Mouse (Mus musculus): Measurements from ENCODE around the gene Ston2. TPM values are rescaled to one million over a fixed set of nuclear protein-coding genes. Genes with fewer than 3 reads are reported as not detected.

Gene Ston2
- polyA plus RNA-seq (2016; fragmentation: Nextera tagmentation; extraction: Ambion mirVana), result 6.7 and 8.0 TPM in 2 replicates

DNA sequence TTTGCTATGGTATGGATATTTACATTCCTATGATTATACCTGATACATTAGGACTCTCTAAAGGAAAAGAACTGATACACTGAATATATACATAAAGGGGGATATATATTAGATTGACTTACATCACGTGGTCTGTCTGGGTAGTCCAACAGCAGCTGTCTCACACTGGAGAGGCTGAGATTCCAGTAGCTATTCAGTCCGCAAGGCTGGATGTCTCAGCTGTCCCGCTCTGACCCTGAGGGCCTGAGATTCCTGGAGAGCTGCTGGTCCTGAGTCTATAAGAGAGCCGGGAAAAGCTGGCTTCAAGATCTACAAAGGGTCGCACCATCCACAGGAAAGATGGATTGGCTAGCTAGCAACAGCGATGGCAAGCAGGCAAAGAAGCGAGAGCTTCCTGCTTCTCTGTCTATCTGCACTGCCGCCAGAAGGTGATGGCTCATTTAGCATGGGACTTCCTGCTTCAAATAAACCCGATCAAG is at the start of gene Ston2:
TSS of gene Ston2 (minus strand) at position 429 of the 479 bp plus-strand sequence.
- no peaks in the 10 kb centered on the region for H3K36me3 ChIP-seq
- WGBS, result 80% methylated on average over 9 of the region's 9 CpGs

GRCm38 (mm10) chr12:91837401-91838065 is 49.3 kb upstream of the Ston2 start:
- no peak overlapping the region for H3K4me3 ChIP-seq
- no peaks in the 10 kb centered on the region for H3K9me3 ChIP-seq (replicated peaks)
- H3K4me2 ChIP-seq (replicated peaks), result no peak overlapping the region
- ATAC-seq (ENCODE audit: low FRiP score), result no peak
- H3K27ac ChIP-seq, result no peak overlapping the region
- H3K9ac ChIP-seq, result no peak overlapping the region
- no peaks in the 10 kb centered on the region for H3K4me1 ChIP-seq
- H3K36me3 ChIP-seq, result peaks cover 84% of the 10 kb centered on the region
- H3K27me3 ChIP-seq, result no peaks in the 10 kb centered on the region
- 93% methylated on average over 7 of the region's 7 CpGs for WGBS

More for the DNA sequence above, at the start of gene Ston2:
- Histone ChIP-seq H3K4me2 (replicated peaks) (no peak within 1 kb of the TSS), H3K9ac (no peak within 1 kb of the TSS), H3K27me3 (0 out of 2 replicates have a peak, but pooled peaks cover 6% of the 10 kb centered on the region), H3K9me3 (replicated peaks) (no peaks in the 10 kb centered on the region), H3K4me1 (no peaks in the 10 kb centered on the region), H3K27ac (no peak within 1 kb of the TSS), H3K4me3 (no peak within 1 kb of the TSS)
- ATAC-seq (ENCODE audit: low FRiP score), result no peak

DNA sequence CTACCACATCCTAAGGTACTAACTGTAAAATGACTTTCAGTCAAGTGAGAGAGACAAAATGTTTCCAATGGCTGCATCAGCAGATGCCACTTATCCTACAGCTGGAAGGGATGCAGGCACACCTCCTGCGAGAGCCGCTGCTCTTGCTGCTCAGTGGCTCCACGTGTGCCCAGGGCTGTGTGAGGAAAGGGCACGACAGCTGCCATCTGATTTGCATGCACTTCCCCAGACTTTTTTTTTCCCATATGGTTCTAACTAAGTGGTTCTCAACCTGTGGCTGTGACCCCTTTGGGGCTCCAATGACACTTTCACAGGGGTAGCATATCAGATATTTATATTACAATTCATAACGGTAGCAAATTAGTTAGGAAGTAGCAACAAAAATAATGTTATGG is 45.7 kb upstream of the Ston2 start:
- Histone ChIP-seq H3K27me3 (no peaks in the 10 kb centered on the region), H3K27ac (no peak overlapping the region), H3K4me2 (replicated peaks) (no peak overlapping the region), H3K9ac (no peak overlapping the region), H3K4me1 (no peaks in the 10 kb centered on the region), H3K4me3 (no peak overlapping the region), H3K9me3 (replicated peaks) (no peaks in the 10 kb centered on the region), H3K36me3 (peaks cover 71% of the 10 kb centered on the region)
- no peak for ATAC-seq (ENCODE audit: low FRiP score)
- WGBS, result 69% methylated on average over 5 of the region's 5 CpGs

DNA sequence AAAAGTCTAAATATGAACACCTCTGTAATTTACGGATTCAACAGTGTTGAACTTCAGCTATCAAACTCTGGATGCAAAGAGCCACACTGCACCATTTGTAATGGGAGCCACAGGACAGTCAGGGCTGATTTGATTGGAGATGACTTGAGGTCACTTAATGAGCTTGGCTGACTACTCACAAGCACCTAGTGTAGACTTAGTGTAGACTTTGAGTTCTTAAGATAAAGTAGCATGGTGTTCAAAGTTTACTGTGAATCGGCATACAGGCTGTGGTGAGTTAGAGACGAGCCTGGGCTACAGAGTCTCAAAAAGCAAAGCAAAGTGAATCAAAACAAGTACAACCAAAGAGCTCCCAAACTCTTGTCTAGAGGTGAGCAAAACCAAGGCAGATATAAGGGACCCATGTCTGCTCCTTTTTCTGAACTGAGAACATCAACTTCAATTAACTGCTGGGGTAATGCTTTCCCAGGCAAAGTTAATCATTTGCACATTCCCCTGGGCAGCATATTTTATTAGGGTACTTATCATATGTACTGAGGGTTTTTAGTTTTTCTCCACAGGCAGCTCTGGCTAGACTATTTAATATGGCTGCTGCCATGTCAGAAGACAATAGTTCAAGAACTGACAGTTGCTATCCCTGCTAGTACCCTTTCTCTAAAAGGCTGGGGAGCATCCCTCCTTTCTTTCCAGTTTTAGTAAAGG is 45.2 kb upstream of the Ston2 start:
- Histone ChIP-seq H3K4me2 (replicated peaks) (no peak overlapping the region), H3K4me1 (no peaks in the 10 kb centered on the region), H3K9me3 (replicated peaks) (no peaks in the 10 kb centered on the region), H3K36me3 (peaks cover 69% of the 10 kb centered on the region), H3K4me3 (no peak overlapping the region), H3K27me3 (no peaks in the 10 kb centered on the region), H3K9ac (no peak overlapping the region), H3K27ac (no peak overlapping the region)
- ATAC-seq (ENCODE audit: low FRiP score), result no peak
- WGBS, result 88% methylated on average over 3 of the region's 3 CpGs

- H3K36me3 ChIP-seq, result peaks cover 57% of the 10 kb centered on the region
- no peak overlapping the region for H3K4me3 ChIP-seq
- WGBS, result 93% methylated on average over 7 of the region's 7 CpGs
- H3K27me3 ChIP-seq, result no peaks in the 10 kb centered on the region
- no peak overlapping the region for H3K9ac ChIP-seq
- no peak for ATAC-seq (ENCODE audit: low FRiP score)
- H3K4me1 ChIP-seq, result no peaks in the 10 kb centered on the region
- H3K4me2 ChIP-seq (replicated peaks), result no peak overlapping the region
- no peak overlapping the region for H3K27ac ChIP-seq
- H3K9me3 ChIP-seq (replicated peaks), result no peaks in the 10 kb centered on the region
These were observed 43.2 kb upstream of the Ston2 start for GRCm38 (mm10) chr12:91831410-91831809.

GRCm38 (mm10) chr12:91820461-91820860 is 32.3 kb upstream of the Ston2 start:
- WGBS, result 95% methylated on average over 12 of the region's 12 CpGs
- Histone ChIP-seq H3K36me3 (peaks cover 80% of the 10 kb centered on the region), H3K27me3 (no peaks in the 10 kb centered on the region), H3K4me2 (replicated peaks) (no peak overlapping the region), H3K4me1 (no peaks in the 10 kb centered on the region), H3K9me3 (replicated peaks) (no peaks in the 10 kb centered on the region), H3K9ac (no peak overlapping the region), H3K4me3 (no peak overlapping the region), H3K27ac (no peak overlapping the region)
- no peak for ATAC-seq (ENCODE audit: low FRiP score)

DNA sequence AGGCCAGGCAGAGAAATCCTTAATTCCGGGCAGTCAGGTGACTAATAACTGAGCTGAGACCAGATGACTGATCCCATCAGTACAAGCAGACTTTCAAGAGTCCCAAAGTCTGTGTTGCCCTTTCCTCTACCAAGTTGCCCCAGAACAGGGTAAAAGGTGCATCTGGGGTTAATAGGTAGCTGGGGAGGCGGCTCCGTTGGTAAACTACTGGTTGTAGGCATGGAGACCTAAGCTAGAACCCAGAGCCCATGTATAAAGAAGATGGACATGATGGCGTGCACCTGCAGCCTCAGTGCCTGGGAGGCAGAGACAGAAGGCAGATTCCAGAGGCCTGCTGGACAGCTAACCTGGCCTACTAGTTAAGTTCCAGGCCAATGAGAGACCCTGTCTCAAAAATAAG is 30.5 kb upstream of the Ston2 start:
- H3K9ac ChIP-seq, result no peak overlapping the region
- H3K27me3 ChIP-seq, result no peaks in the 10 kb centered on the region
- no peaks in the 10 kb centered on the region for H3K4me1 ChIP-seq
- no peaks in the 10 kb centered on the region for H3K9me3 ChIP-seq (replicated peaks)
- peaks cover 82% of the 10 kb centered on the region for H3K36me3 ChIP-seq
- no peak overlapping the region for H3K4me2 ChIP-seq (replicated peaks)
- 90% methylated on average over 4 of the region's 4 CpGs for WGBS
- no peak overlapping the region for H3K27ac ChIP-seq
- no peak overlapping the region for H3K4me3 ChIP-seq
- ATAC-seq (ENCODE audit: low FRiP score), result no peak

- Histone ChIP-seq H3K4me3 (no peak overlapping the region), H3K9me3 (replicated peaks) (no peaks in the 10 kb centered on the region), H3K27me3 (no peaks in the 10 kb centered on the region), H3K4me1 (no peaks in the 10 kb centered on the region), H3K36me3 (peaks cover 80% of the 10 kb centered on the region), H3K27ac (no peak overlapping the region), H3K9ac (no peak overlapping the region), H3K4me2 (replicated peaks) (no peak overlapping the region)
- peak; percentile 63; the same call in 1 of the 2 replicates for ATAC-seq (ENCODE audit: low FRiP score)
- 28% methylated on average over 10 of the region's 10 CpGs for WGBS
These were observed 27.8 kb upstream of the Ston2 start for GRCm38 (mm10) chr12:91815990-91816389.

GRCm38 (mm10) chr12:91815552-91815951 is 27.4 kb upstream of the Ston2 start:
- Histone ChIP-seq H3K4me1 (no peaks in the 10 kb centered on the region), H3K4me3 (no peak overlapping the region), H3K4me2 (replicated peaks) (no peak overlapping the region), H3K9me3 (replicated peaks) (no peaks in the 10 kb centered on the region), H3K9ac (no peak overlapping the region), H3K36me3 (peaks cover 81% of the 10 kb centered on the region), H3K27ac (no peak overlapping the region), H3K27me3 (no peaks in the 10 kb centered on the region)
- 93% methylated on average over 11 of the region's 11 CpGs for WGBS
- no peak for ATAC-seq (ENCODE audit: low FRiP score)

DNA sequence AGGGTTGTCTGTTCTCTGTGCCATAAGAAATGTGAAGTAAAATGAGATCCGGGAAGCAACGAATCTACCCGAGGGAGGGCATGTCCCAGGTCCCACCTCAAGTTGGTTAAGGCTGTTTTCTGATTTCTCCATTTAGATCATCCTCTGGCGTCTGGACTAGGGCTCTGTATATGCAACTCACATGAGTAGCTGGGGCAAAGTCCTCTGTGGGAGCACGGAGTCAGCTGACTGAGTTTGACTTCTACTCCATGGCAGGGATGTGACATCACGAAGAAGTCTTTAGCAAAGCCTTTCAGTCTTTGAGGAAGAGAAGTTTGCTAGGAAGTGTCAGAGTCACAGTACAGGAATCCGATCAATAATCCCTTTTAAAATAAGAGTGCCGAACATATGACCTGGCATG is 20.7 kb upstream of the Ston2 start:
- Histone ChIP-seq H3K4me2 (replicated peaks) (no peak overlapping the region), H3K9me3 (replicated peaks) (no peaks in the 10 kb centered on the region), H3K4me1 (no peaks in the 10 kb centered on the region), H3K9ac (no peak overlapping the region), H3K27ac (no peak overlapping the region), H3K4me3 (no peak overlapping the region), H3K36me3 (peaks cover 54% of the 10 kb centered on the region), H3K27me3 (no peaks in the 10 kb centered on the region)
- WGBS, result 96% methylated on average over 8 of the region's 8 CpGs
- ATAC-seq (ENCODE audit: low FRiP score), result no peak

DNA sequence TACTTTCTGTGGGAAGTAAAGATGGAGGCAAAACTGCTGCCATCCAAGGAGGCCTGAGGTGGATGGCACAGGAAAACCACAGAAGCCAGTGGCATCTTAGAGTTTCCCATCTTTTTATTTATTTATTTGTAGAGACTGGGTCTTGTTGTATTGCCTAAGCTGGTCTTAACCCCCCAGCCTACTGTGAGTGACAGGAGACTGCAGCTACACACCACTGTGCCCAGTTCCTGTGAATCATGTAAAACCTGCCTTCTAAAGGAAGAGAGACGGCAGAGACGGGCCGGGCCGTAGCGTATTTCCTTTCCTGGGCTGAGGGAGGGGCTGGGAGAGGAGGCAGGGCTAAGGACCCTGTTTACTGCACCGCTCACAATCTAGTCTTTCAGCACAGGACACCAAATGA is 19.6 kb upstream of the Ston2 start:
- H3K27ac ChIP-seq, result no peak overlapping the region
- no peak overlapping the region for H3K4me2 ChIP-seq (replicated peaks)
- no peaks in the 10 kb centered on the region for H3K4me1 ChIP-seq
- H3K36me3 ChIP-seq, result peaks cover 43% of the 10 kb centered on the region
- no peak overlapping the region for H3K4me3 ChIP-seq
- H3K9ac ChIP-seq, result no peak overlapping the region
- no peaks in the 10 kb centered on the region for H3K9me3 ChIP-seq (replicated peaks)
- no peak for ATAC-seq (ENCODE audit: low FRiP score)
- no peaks in the 10 kb centered on the region for H3K27me3 ChIP-seq
- 90% methylated on average over 6 of the region's 6 CpGs for WGBS

DNA sequence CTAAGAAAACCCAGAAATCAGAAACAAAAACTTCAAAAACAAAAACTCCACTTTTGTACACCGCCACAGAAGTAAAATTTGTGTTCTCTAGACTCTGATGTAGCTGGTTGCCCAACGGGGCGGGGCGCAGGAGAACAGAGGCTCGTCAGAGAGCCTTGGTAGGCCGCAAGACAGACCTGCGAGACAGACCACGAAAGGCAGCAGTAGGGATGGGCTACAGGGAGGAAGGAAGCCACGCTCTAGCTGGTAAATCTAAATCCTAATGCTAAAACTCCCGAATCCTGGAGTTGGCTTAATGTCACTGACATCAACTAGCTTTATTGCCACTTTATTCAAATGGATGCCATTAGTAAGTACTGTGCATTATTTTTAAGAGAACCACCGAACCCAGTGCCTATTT is 18.9 kb upstream of the Ston2 start:
- Histone ChIP-seq H3K4me3 (no peak overlapping the region), H3K9ac (no peak overlapping the region), H3K27ac (no peak overlapping the region), H3K27me3 (no peaks in the 10 kb centered on the region), H3K4me1 (no peaks in the 10 kb centered on the region), H3K4me2 (replicated peaks) (no peak overlapping the region), H3K9me3 (replicated peaks) (no peaks in the 10 kb centered on the region), H3K36me3 (peaks cover 36% of the 10 kb centered on the region)
- WGBS, result 90% methylated on average over 11 of the region's 11 CpGs
- ATAC-seq (ENCODE audit: low FRiP score), result no peak

DNA sequence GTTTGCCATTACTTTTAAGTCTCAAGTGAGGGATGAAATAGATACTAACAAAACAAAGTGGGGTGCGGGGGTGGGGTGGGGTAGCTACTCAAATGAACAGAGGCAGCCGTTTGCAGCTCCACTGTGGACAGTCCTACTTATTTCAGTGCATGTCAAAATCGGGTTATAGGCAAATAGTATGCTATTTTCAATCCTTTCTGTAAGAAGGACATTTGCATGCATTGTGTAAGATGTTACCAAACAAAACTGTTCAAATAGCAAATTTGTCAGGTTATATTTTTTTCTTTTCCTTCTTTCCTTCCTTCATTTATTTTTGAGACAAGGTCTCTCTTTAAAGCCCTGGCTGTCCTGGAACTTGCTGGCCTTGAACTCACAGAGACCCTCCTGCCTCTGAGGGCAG is 16.1 kb upstream of the Ston2 start:
- H3K27me3 ChIP-seq, result no peaks in the 10 kb centered on the region
- no peak overlapping the region for H3K27ac ChIP-seq
- H3K4me1 ChIP-seq, result no peaks in the 10 kb centered on the region
- H3K36me3 ChIP-seq, result peaks cover 18% of the 10 kb centered on the region
- WGBS, result 72% methylated on average over 3 of the region's 3 CpGs
- no peak overlapping the region for H3K4me2 ChIP-seq (replicated peaks)
- H3K4me3 ChIP-seq, result no peak overlapping the region
- no peaks in the 10 kb centered on the region for H3K9me3 ChIP-seq (replicated peaks)
- ATAC-seq (ENCODE audit: low FRiP score), result no peak
- H3K9ac ChIP-seq, result no peak overlapping the region

Measured in hindbrain, embryonic 12.5 days (tissue).